Mouse (Mus musculus): ENCODE measurements around the gene Dmp1. TPM values are rescaled to one million over a fixed set of nuclear protein-coding genes. Genes with fewer than 3 reads are reported as not detected.

Gene Dmp1
- polyA plus RNA-seq, 1 experiment, result 2.2 TPM

DNA sequence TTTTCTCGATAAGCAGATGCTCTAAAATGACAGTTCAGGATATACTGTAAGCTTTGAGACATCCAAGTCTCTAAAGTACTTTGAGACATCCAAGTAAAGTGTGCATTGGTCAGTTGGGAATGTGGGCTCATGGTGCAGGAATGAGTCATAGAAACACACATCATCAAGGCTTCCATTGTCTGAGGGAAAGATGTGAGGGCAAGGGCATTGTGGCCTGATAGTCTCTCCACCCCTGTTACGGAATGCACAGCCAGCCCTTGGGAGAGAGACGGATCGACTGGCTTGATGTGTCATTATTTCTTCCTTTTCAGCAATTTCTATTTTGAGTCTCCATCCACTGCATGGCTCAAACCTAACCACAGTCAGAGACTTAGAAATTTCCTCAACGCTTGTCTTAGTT is 49.4 kb downstream of the Dmp1 start:
- Histone ChIP-seq H3K4me2 (ENCODE audit: low read depth) (peak overlapping the region; percentile 1), H3K27me3 (ENCODE audit: control insufficient read depth, insufficient read depth, insufficient read length) (no peaks in the 10 kb centered on the region), H3K79me2 (ENCODE audit: control insufficient read depth, insufficient read depth) (no peaks in the 10 kb centered on the region), H3ac (ENCODE audit: control insufficient read depth, insufficient read length) (no peak overlapping the region), H3K36me3 (ENCODE audit: control insufficient read depth, insufficient read depth) (no peaks in the 10 kb centered on the region), H3K4me3 (no peak overlapping the region)
- TF ChIP-seq REST (IDR thresholded peaks at IDR 0.05; ENCODE audit: insufficient read depth, insufficient read length), result no peak
- TF ChIP-seq POLR2AphosphoS2 (IDR thresholded peaks at IDR 0.05; ENCODE audit: insufficient read length, low read depth), result no peak
- TF ChIP-seq POLR2A (IDR thresholded peaks at IDR 0.05; ENCODE audit: insufficient read length, low read depth), result no peak

DNA sequence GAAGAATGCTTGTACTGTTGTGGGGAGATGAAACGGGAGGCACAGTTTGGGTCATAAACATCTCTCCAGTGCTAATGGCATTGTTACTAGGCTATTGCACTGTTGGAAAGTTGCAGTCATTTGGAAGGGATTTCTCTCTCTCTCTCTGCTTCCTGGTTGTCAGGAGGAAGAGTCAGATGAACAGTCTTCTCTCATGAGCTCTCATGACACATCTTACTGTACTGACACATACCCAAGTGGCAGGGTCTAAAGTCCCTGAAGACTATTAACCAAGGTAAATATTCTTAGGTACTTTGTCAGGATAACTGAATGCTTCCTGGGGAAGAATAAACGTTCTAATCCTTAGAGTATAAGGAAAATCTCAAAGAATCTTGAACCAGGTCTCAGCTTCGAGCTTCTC is 54.2 kb downstream of the Dmp1 start:
- no peaks in the 10 kb centered on the region for H3K36me3 ChIP-seq (ENCODE audit: control insufficient read depth, insufficient read depth)
- no peaks in the 10 kb centered on the region for H3K79me2 ChIP-seq (ENCODE audit: control insufficient read depth, insufficient read depth)
- H3K4me2 ChIP-seq (ENCODE audit: low read depth), result no peak overlapping the region
- no peak overlapping the region for H3K4me3 ChIP-seq
- TF ChIP-seq TCF3 (IDR thresholded peaks at IDR 0.05; ENCODE audit: insufficient read length, low read depth), result no peak
- TF ChIP-seq POLR2AphosphoS2 (IDR thresholded peaks at IDR 0.05; ENCODE audit: insufficient read length, low read depth), result no peak
- TF ChIP-seq CEBPB (IDR thresholded peaks at IDR 0.05; ENCODE audit: insufficient read depth, poor library complexity, severe bottlenecking), result no peak
- TF ChIP-seq MYOG (IDR thresholded peaks at IDR 0.05; ENCODE audit: control insufficient read depth in 1 of 3, insufficient read depth in 1 of 3, insufficient read length in 2 of 3, low read depth in 2 of 3), result no peak
- no peaks in the 10 kb centered on the region for H3K27me3 ChIP-seq (ENCODE audit: control insufficient read depth, insufficient read depth, insufficient read length)
- no peak overlapping the region for H3ac ChIP-seq (ENCODE audit: control insufficient read depth, insufficient read length)

DNA sequence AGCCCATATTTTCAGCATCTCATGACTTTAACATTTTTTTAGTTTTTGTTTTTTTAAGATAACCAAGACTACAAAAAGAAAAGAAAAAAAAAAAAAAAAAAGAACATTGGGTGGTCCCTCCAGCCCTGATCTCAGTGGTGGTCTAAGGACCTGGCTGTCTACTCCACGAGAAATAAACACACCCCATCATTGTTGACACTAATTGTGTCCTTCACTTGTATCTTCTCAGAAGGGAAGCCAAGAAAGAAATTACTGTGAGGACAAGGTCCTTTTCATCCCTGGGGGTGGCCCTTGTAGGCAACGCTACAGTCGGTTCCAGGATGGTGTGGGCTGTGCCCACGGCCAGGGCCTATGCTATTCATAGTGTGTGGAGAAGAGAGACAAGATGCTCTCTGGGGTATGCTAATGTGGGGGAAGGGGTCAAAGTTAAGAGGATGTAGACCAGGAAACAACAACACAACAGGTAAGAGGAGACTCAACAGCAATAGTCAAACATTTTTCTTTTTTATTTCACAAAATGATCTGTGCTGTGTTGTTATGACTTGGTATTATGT is 59.6 kb downstream of the Dmp1 start:
- no peaks in the 10 kb centered on the region for H3K36me3 ChIP-seq (ENCODE audit: control insufficient read depth, insufficient read depth)
- H3K4me2 ChIP-seq (ENCODE audit: low read depth), result no peak overlapping the region
- H3K79me2 ChIP-seq (ENCODE audit: control insufficient read depth, insufficient read depth), result no peaks in the 10 kb centered on the region
- TF ChIP-seq TCF12 (IDR thresholded peaks at IDR 0.05; ENCODE audit: insufficient read depth, poor library complexity, severe bottlenecking) (no peak), POLR2AphosphoS2 (IDR thresholded peaks at IDR 0.05; ENCODE audit: insufficient read length, low read depth) (no peak), POLR2A (IDR thresholded peaks at IDR 0.05; ENCODE audit: insufficient read length, low read depth) (no peak), CEBPB (IDR thresholded peaks at IDR 0.05; ENCODE audit: insufficient read depth, poor library complexity, severe bottlenecking) (no peak), MYOD1 (IDR thresholded peaks at IDR 0.05; ENCODE audit: control insufficient read depth in 1 of 3, insufficient read length in 2 of 3, low read depth in 2 of 3) (no peak), USF1 (IDR thresholded peaks at IDR 0.05; ENCODE audit: low read depth) (no peak), MYOG (IDR thresholded peaks at IDR 0.05; ENCODE audit: control insufficient read depth in 1 of 3, insufficient read depth in 1 of 3, insufficient read length in 2 of 3, low read depth in 2 of 3) (no peak), TCF3 (IDR thresholded peaks at IDR 0.05; ENCODE audit: insufficient read length, low read depth) (no peak), MAX (IDR thresholded peaks at IDR 0.05; ENCODE audit: low read depth) (no peak), E2F4 (IDR thresholded peaks at IDR 0.05; ENCODE audit: insufficient read depth) (no peak), SRF (IDR thresholded peaks at IDR 0.05; ENCODE audit: control insufficient read depth, insufficient read length, low read depth) (no peak), REST (IDR thresholded peaks at IDR 0.05; ENCODE audit: insufficient read depth, insufficient read length) (no peak)
- H3K27me3 ChIP-seq (ENCODE audit: control insufficient read depth, insufficient read depth, insufficient read length), result no peaks in the 10 kb centered on the region
- H3K4me3 ChIP-seq, result no peak overlapping the region
- H3ac ChIP-seq (ENCODE audit: control insufficient read depth, insufficient read length), result no peak overlapping the region

DNA sequence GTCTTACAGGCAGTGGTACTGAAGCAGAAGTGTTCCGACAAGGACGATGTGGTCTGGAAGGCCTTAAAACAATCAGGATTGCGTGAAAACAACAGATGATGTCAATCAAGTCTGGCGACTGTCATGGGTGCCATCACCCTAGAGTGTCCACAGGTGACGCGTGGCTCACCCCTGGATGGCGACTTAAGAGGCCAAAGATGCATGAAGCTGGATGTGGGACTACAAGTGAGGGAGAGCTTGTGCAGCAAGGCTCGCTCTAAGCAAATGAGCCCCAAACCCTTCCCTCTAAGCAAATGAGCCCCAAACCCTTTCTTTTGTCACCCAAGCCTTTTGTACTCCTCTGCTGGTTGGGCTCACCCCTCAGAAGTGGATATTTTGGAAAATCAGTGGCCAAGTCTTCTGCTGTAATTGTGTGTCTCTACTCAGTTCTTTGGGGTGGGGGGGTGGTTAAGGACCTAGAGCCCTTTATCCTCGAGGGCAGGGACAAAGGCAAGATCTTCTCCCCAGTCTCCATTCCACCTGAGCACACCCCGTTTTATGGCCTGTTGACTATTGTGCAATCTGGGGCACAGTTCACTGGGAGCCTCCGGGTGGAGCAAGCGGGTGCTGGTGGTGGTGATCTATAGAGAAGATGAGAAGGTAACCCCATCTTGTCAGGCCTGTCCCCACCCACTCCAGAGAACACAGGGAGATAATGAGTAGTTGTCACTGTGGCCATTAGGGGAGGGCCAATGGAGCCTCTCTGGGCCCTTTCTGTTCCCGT is 60.8 kb downstream of the Dmp1 start:
- H3K79me2 ChIP-seq (ENCODE audit: control insufficient read depth, insufficient read depth), result no peaks in the 10 kb centered on the region
- no peaks in the 10 kb centered on the region for H3K27me3 ChIP-seq (ENCODE audit: control insufficient read depth, insufficient read depth, insufficient read length)
- H3K4me3 ChIP-seq, result no peak overlapping the region
- no peak overlapping the region for H3K4me2 ChIP-seq (ENCODE audit: low read depth)
- TF ChIP-seq POLR2A (IDR thresholded peaks at IDR 0.05; ENCODE audit: insufficient read length, low read depth), result no peak
- TF ChIP-seq USF1 (IDR thresholded peaks at IDR 0.05; ENCODE audit: low read depth), result no peak
- TF ChIP-seq TCF12 (IDR thresholded peaks at IDR 0.05; ENCODE audit: insufficient read depth, poor library complexity, severe bottlenecking), result no peak
- TF ChIP-seq REST (IDR thresholded peaks at IDR 0.05; ENCODE audit: insufficient read depth, insufficient read length), result no peak
- no peak for TF ChIP-seq POLR2AphosphoS2 (IDR thresholded peaks at IDR 0.05; ENCODE audit: insufficient read length, low read depth)
- H3ac ChIP-seq (ENCODE audit: control insufficient read depth, insufficient read length), result no peak overlapping the region
- H3K36me3 ChIP-seq (ENCODE audit: control insufficient read depth, insufficient read depth), result no peaks in the 10 kb centered on the region

Other genes starting within 250 kb of the Dmp1 start
- gene Hsd17b13, start 225.2 kb upstream of the Dmp1 start, polyA plus RNA-seq (2012; fragmentation: generic; extraction: Trizol), result 0.53 TPM
- 6.5 TPM for gene Hsd17b11, start 180.7 kb upstream of the Dmp1 start, polyA plus RNA-seq (2012; fragmentation: generic; extraction: Trizol)
- gene Nudt9, start 156.3 kb upstream of the Dmp1 start, polyA plus RNA-seq (2012; fragmentation: generic; extraction: Trizol), result 77.8 TPM
- not detected for gene Gm17660, start 125.0 kb upstream of the Dmp1 start, polyA plus RNA-seq (2012; fragmentation: generic; extraction: Trizol)
- 0.02 TPM for gene Sparcl1, start 88.9 kb upstream of the Dmp1 start, polyA plus RNA-seq (2012; fragmentation: generic; extraction: Trizol)
- not detected for gene Dspp, start 31.9 kb upstream of the Dmp1 start, polyA plus RNA-seq (2012; fragmentation: generic; extraction: Trizol)
- gene Ibsp, start 96.6 kb downstream of the Dmp1 start, polyA plus RNA-seq (2012; fragmentation: generic; extraction: Trizol), result 0.02 TPM
- gene Mepe, start 122.7 kb downstream of the Dmp1 start, polyA plus RNA-seq (2012; fragmentation: generic; extraction: Trizol), result not detected
- 634 TPM for gene Spp1, start 232.5 kb downstream of the Dmp1 start, polyA plus RNA-seq (2012; fragmentation: generic; extraction: Trizol)